Mouse (Mus musculus): ENCODE data around the gene Eral1. TPM values are rescaled to one million over a fixed set of nuclear protein-coding genes. Genes with fewer than 3 reads are reported as not detected.

The Eral1 gene
- 30.8 and 31.6 TPM in 2 replicates for polyA plus RNA-seq (2015; fragmentation: Nextera tagmentation; extraction: Ambion mirVana)

DNA sequence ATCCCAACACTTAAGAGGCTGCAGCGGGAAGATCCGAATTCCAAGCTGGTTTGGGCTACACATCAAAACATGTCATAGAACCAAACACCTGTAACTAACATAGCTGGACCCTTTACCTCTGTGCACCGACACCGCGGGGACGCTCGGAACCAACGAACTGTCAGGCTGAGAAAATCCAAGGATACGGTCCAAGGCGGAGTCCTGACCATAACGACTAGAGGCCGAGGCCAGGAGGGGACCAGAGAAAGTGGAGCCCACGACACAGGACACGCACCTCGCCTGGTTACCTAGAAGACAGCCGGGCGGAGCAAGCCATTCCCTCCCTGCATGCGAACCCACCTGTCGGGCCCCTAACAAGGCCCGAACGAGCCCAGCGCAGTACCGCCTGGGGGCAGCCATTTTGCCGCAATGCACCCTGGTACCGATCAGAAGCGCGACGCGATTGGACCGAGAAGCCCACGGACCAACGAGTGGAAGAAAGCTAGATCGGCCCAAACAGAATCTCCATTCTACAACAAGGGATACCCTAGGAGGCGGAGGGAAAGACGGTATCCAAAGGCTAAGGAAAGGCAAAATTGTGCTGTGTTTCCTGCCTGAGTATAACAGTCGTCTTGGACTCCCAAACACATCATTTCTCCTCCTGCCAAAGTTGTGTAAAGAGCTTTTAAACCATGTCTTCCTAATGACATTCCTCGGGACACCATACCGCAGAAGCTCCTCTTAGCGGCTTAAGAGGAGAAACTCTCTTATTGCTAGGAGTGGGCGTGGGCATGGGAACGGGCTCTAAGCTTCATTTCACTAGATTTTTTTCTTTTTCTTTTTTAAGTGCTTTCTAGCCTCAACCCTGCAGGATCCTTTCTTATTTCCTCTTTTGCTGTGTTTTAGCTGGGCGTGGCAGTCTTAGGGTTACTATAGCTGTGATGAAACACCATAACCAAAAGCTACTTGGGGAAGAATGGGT lies at the start of gene Eral1:
Gene Eral1 (minus strand): TSS at position 423 of the 961 bp plus-strand sequence.
- H3K4me2 ChIP-seq (replicated peaks): peak within 1 kb of the TSS; percentile 69
- peak within 1 kb of the TSS; percentile 85 for H3K4me3 ChIP-seq (replicated peaks)
- H3K4me1 ChIP-seq (replicated peaks): peaks cover 12% of the 10 kb centered on the region
- ATAC-seq: peak; percentile 98
- H3K9ac ChIP-seq: peak within 1 kb of the TSS; percentile 87
- 1% methylated on average over 42 of the region's 42 CpGs for WGBS
- peak within 1 kb of the TSS; percentile 27 for H3K27ac ChIP-seq
- H3K36me3 ChIP-seq: peaks cover 12% of the 10 kb centered on the region
- no peaks in the 10 kb centered on the region for H3K9me3 ChIP-seq
- H3K27me3 ChIP-seq (replicated peaks): no peaks in the 10 kb centered on the region

DNA sequence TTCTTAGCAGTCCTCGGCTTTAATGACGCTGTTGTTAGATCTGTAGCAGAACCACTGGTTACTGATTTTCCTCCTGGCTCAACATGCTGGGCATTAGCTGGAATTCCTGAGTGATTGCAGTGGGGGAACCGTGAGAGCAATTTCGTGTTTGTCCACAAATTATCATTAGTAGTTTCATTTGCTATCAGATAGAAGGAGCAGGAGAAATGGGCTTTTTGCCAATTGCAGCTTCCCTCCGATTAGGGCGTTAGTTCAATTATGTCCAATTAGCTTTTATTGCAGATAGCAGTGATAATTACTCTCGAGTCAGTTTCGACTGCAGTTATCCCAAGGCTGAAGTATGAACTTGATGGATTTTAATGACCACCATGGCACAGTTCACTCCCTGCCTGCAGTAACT lies 49.3 kb upstream of the Eral1 start:
- peak; percentile 41 for ATAC-seq
- no peak overlapping the region for H3K27ac ChIP-seq
- no peak overlapping the region for H3K4me3 ChIP-seq (replicated peaks)
- no peaks in the 10 kb centered on the region for H3K27me3 ChIP-seq (replicated peaks)
- no peak overlapping the region for H3K4me2 ChIP-seq (replicated peaks)
- no peaks in the 10 kb centered on the region for H3K36me3 ChIP-seq
- H3K9me3 ChIP-seq: no peaks in the 10 kb centered on the region
- no peak overlapping the region for H3K9ac ChIP-seq
- WGBS: 53% methylated on average over 8 of the region's 8 CpGs
- H3K4me1 ChIP-seq (replicated peaks): peaks cover 13% of the 10 kb centered on the region; the same call in 1 of the 2 replicates

DNA sequence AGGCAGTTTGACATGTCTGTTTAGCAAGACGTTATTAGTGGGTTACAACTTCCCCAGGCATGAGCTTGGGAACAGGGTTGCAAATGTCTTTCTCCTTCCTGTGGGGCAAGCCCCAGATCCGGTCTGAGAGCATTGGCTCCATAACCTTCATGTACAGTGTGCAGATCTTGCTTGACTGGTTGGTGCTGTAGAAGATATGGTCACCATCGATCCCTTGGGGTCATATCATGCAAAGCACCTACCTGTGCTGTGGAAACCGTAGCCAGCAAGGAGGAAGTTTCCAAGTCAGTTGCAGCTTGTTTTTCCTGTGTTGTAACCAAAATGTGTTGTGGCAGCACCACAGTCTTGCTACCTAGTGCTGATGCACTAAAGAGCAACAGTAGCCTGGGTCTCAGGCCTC lies 46.6 kb upstream of the Eral1 start:
- Histone ChIP-seq H3K4me2 (replicated peaks) (no peak overlapping the region), H3K27me3 (replicated peaks) (no peaks in the 10 kb centered on the region), H3K27ac (0 out of 2 replicates have a peak overlapping the region, but pooled peaks have one; percentile 36), H3K36me3 (no peaks in the 10 kb centered on the region), H3K9me3 (no peaks in the 10 kb centered on the region), H3K9ac (no peak overlapping the region), H3K4me1 (replicated peaks) (peaks cover 10% of the 10 kb centered on the region; the same call in 1 of the 2 replicates), H3K4me3 (replicated peaks) (no peak overlapping the region)
- 62% methylated on average over 4 of the region's 4 CpGs for WGBS
- ATAC-seq: 0 out of 2 replicates have a peak, but pooled peaks have one; percentile 45

DNA sequence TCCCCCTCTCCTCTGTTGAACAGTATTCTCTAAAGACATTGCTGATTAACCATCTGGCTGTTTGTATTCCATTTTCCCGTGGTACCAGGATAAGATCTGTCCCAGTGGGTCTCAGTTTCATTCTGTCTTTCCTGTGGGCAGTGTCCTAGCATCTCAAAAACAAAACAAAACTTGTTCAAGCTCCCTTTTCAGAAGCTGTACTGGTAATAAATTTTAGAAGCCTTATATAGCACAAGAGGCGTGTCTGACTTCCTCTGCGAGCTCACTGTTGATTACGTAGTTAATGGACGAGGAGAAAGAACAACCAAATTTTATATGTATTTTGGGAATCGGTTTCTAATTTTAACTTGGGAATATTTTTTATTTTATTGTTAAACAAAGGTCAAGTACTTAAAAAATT lies 45.5 kb upstream of the Eral1 start:
- Histone ChIP-seq H3K9me3 (no peaks in the 10 kb centered on the region), H3K4me3 (replicated peaks) (no peak overlapping the region), H3K27ac (no peak overlapping the region), H3K36me3 (no peaks in the 10 kb centered on the region), H3K9ac (no peak overlapping the region), H3K4me1 (replicated peaks) (peaks cover 12% of the 10 kb centered on the region; the same call in 1 of the 2 replicates), H3K27me3 (replicated peaks) (no peaks in the 10 kb centered on the region), H3K4me2 (replicated peaks) (no peak overlapping the region)
- no peak for ATAC-seq
- 66% methylated on average over 6 of the region's 6 CpGs for WGBS

DNA sequence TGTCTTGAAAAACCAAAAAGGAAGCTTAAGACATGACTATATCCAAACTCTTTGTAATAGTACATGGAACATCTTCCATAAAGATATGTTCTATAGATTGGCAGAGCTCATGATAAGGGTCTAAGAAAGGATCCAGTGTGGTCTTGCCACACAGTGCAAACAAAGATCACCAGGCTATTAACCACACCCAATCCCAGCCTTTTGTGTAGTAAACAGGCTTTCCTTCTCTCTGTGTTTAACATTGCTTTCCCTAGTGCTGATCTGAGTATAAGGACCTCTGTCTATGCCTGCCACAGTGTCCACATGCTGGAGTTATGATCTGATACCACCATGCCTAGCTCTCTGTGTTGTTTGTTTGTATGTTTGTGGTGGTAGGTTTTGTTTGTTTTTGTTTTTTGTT lies 43.6 kb upstream of the Eral1 start:
- no peak overlapping the region for H3K4me2 ChIP-seq (replicated peaks)
- H3K27me3 ChIP-seq (replicated peaks): no peaks in the 10 kb centered on the region
- H3K9ac ChIP-seq: no peak overlapping the region
- ATAC-seq: no peak
- no peaks in the 10 kb centered on the region for H3K36me3 ChIP-seq
- H3K4me1 ChIP-seq (replicated peaks): peaks cover 18% of the 10 kb centered on the region; the same call in 1 of the 2 replicates
- H3K27ac ChIP-seq: no peak overlapping the region
- H3K9me3 ChIP-seq: no peaks in the 10 kb centered on the region
- no peak overlapping the region for H3K4me3 ChIP-seq (replicated peaks)

DNA sequence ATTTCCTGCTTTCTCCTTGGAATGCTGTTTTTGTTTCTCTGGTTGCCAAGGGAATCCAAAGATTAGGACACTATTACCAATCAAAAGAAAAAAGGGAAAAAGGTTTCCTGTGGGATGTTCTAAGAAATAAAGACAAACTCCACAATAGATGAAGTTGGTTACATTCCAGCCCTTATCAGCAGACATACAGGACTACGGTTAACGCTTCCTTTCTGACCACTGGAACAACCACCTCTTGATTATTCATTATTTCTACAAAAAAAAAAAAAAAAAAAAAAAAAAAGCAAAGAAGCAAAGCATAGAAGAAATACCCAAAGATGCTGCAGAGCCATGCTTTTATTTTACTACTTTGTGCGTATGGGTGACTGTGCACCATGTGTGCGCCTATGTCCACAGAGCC lies 42.6 kb upstream of the Eral1 start:
- Histone ChIP-seq H3K27ac (no peak overlapping the region), H3K4me2 (replicated peaks) (no peak overlapping the region), H3K9ac (no peak overlapping the region), H3K36me3 (no peaks in the 10 kb centered on the region), H3K9me3 (no peaks in the 10 kb centered on the region), H3K27me3 (replicated peaks) (no peaks in the 10 kb centered on the region), H3K4me3 (replicated peaks) (no peak overlapping the region), H3K4me1 (replicated peaks) (peaks cover 20% of the 10 kb centered on the region; the same call in 1 of the 2 replicates)
- no peak for ATAC-seq
- WGBS: 89% methylated on average over 4 of the region's 4 CpGs

DNA sequence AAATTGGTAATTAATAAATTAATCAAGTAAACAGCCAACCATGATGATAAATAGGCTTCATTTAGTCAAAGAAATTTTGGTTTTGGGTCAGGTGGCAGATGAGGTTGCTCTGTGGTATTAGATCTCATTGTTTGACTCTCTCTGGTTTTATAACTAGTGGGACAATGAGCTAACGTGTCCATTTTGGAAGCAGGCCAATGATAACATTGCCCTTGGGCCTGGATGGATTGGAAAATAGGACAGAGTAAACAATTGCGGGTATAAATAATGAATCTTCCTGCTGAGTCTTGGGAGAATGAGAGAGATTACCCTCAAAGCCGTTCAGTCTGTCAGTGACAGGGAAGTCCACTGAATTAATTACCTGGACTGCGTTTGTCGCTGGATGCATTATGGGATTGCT lies 41.0 kb upstream of the Eral1 start:
- Histone ChIP-seq H3K9ac (no peak overlapping the region), H3K4me3 (replicated peaks) (no peak overlapping the region), H3K9me3 (no peaks in the 10 kb centered on the region), H3K4me1 (replicated peaks) (peaks cover 21% of the 10 kb centered on the region), H3K27me3 (replicated peaks) (no peaks in the 10 kb centered on the region), H3K36me3 (no peaks in the 10 kb centered on the region), H3K27ac (no peak overlapping the region), H3K4me2 (replicated peaks) (no peak overlapping the region)
- WGBS: 52% methylated on average over 5 of the region's 5 CpGs
- ATAC-seq: no peak

DNA sequence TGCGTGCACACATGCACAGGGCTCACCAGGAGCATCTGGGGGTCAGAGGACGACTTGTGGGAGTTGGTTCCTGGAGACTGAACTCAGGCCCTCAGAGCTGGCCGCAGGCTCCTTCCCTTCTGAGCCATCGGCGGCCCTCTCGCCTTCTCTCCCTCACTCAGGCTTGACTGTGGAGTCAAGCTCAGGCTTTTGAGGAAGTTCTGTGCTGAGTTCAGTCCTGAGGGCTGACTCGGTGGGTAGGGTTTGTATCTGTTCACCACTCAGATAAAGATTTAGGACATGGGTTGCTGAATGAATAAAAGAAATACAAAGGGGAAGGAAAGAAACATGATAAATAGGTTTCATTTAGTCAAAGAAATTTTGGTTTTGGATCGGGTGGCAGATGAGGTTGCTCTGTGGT lies 39.7 kb upstream of the Eral1 start:
- Histone ChIP-seq H3K27ac (no peak overlapping the region), H3K9me3 (no peaks in the 10 kb centered on the region), H3K4me3 (replicated peaks) (no peak overlapping the region), H3K4me1 (replicated peaks) (peaks cover 27% of the 10 kb centered on the region), H3K4me2 (replicated peaks) (no peak overlapping the region), H3K36me3 (no peaks in the 10 kb centered on the region), H3K9ac (no peak overlapping the region), H3K27me3 (replicated peaks) (no peaks in the 10 kb centered on the region)
- ATAC-seq: no peak
- WGBS: 73% methylated on average over 8 of the region's 8 CpGs

DNA sequence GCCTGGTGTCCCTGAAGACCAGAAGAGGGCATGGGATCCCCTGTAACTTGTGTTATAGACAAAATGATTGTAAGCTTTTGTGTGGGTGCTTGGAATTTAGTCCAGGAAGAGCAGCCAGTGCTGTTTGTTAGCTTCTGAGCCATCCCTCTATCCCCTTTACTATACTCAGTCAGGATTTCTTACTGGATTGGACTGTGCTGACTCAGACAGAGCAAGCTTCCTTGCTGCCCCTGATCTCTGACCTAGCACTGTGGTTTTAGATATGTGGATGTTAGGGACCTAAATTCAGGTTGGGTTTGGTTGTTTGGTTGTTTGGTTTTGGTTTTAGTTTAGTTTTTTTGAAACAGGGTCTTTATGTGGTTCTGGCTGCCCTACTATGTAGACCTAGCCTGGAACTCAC lies 38.3 kb upstream of the Eral1 start:
- Histone ChIP-seq H3K4me1 (replicated peaks) (peaks cover 33% of the 10 kb centered on the region), H3K4me2 (replicated peaks) (no peak overlapping the region), H3K9me3 (no peaks in the 10 kb centered on the region), H3K27me3 (replicated peaks) (no peaks in the 10 kb centered on the region), H3K4me3 (replicated peaks) (no peak overlapping the region), H3K27ac (no peak overlapping the region), H3K36me3 (no peaks in the 10 kb centered on the region), H3K9ac (no peak overlapping the region)
- ATAC-seq: no peak

DNA sequence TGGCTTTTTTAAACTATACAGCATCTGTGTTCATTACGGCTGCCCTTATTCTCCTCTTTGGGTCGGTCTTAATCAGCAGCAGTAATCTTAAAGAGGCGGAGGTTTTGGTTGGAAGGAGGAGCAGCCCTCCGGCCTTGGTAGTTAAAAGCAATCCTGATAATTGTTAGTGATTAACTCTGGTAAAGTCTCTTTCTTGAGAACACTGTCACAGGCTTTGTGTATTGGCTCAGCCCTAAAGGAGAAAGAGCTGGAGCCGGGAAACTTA lies 35.9 kb upstream of the Eral1 start:
- H3K9me3 ChIP-seq: no peaks in the 10 kb centered on the region
- peak overlapping the region; percentile 87 for H3K4me3 ChIP-seq (replicated peaks)
- H3K27me3 ChIP-seq (replicated peaks): no peaks in the 10 kb centered on the region
- 11% methylated on average over 5 of the region's 5 CpGs for WGBS
- H3K36me3 ChIP-seq: no peaks in the 10 kb centered on the region
- peak overlapping the region; percentile 83 for H3K4me2 ChIP-seq (replicated peaks)
- peak overlapping the region; percentile 73 for H3K9ac ChIP-seq
- peak overlapping the region; percentile 73; the same call in 1 of the 2 replicates for H3K27ac ChIP-seq
- peaks cover 31% of the 10 kb centered on the region for H3K4me1 ChIP-seq (replicated peaks)
- ATAC-seq: no peak

DNA sequence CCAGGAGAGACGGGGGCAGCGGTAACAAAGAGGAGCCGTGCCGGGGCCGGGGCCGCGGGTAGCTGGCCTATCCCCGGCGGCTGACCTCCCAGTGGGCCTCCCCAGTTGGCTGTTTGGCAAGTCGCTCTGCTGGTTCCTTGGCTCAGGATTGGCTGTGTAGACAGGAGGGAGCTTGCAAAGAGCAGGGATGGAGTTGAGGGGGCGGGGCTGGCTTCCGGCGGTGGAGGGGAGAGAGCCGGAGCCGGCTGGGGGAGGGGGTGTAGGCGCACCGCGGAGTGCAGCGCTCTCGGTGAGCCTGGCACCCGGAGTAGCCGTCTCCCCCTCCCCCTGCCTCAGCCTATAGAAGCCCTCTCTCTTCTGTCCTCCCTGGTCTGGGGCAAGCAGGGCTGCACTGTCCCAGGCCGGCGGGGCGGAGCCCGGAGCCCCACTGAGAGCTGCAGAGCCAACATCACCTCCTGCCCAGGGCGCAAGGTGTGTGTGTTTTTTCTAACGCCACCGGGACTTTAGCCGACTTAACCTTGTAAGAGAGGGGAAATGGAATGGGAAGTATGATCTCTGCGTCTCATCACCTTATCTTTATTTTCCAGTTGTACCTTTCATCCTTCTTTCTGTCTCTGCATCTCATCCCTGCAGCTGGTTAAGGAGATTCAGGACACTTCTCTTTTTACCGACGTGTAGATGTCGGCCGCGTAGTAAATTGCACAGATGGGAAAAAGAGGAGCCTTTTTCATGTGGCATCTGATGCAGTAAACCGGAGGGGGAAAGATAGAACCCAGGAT lies 35.4 kb upstream of the Eral1 start:
- Histone ChIP-seq H3K36me3 (no peaks in the 10 kb centered on the region), H3K9ac (peak overlapping the region; percentile 73), H3K4me2 (replicated peaks) (peak overlapping the region; percentile 83), H3K27me3 (replicated peaks) (no peaks in the 10 kb centered on the region), H3K4me1 (replicated peaks) (peaks cover 31% of the 10 kb centered on the region), H3K4me3 (replicated peaks) (peak overlapping the region; percentile 87), H3K27ac (peak overlapping the region; percentile 81), H3K9me3 (no peaks in the 10 kb centered on the region)
- peak; percentile 99 for ATAC-seq
- under 1% methylated on average over 36 of the region's 37 CpGs for WGBS

DNA sequence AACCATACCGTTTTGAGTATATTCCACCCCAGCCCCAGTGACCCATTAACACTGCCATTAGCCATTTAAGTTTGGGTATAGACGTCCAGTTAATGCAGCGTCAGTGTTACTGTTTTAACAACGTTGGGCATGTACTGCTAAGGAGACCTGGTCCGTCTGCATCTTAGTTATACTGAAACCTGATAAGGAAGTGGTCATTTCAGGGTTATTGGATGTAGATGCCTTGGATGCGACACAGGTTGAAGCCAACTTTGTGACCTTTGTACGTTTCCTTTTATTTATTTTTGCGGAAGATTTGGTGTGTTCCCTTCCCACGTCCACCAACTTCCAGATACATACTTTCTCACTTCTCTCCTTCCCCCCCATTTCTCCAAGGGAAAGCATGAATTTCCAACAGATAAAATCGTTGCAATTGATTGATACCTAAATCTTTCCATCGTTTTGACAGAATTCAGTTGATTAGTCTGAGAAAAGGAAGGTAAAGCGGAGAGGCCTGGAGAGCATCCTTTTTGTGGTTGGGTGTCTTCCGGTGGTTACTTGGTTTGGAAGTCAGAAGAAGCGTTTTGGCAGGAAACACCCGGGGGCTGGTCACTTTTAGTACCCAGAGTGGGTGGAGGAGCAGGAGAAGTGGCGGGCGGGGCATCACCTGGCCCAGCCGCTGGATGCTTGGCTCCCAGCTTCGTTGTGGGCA lies 34.6 kb upstream of the Eral1 start:
- Histone ChIP-seq H3K36me3 (no peaks in the 10 kb centered on the region), H3K4me1 (replicated peaks) (peaks cover 26% of the 10 kb centered on the region), H3K27me3 (replicated peaks) (no peaks in the 10 kb centered on the region), H3K9me3 (no peaks in the 10 kb centered on the region), H3K4me2 (replicated peaks) (peak overlapping the region; percentile 83), H3K9ac (peak overlapping the region; percentile 73), H3K4me3 (replicated peaks) (peak overlapping the region; percentile 87), H3K27ac (peak overlapping the region; percentile 81)
- WGBS: 5% methylated on average over 19 of the region's 19 CpGs
- peak; percentile 47; the same call in 1 of the 2 replicates for ATAC-seq
